Mouse (Mus musculus) megakaryocyte, embryonic 14.5 days (primary cell): ENCODE data around the gene Ctso.

Experiments used
- FLI1 ChIP-seq: IDR thresholded peaks from 2 replicates; pipeline ENCODE4 v1.6.1; 2012; ENCODE audit warnings: low read length, inconsistent platforms, mixed read lengths
- GATA1 ChIP-seq: IDR thresholded peaks from 3 replicates; pipeline ENCODE4 v1.6.1; 2012; ENCODE audit warnings: mixed read lengths, low read length, inconsistent platforms, borderline replicate concordance

DNA sequence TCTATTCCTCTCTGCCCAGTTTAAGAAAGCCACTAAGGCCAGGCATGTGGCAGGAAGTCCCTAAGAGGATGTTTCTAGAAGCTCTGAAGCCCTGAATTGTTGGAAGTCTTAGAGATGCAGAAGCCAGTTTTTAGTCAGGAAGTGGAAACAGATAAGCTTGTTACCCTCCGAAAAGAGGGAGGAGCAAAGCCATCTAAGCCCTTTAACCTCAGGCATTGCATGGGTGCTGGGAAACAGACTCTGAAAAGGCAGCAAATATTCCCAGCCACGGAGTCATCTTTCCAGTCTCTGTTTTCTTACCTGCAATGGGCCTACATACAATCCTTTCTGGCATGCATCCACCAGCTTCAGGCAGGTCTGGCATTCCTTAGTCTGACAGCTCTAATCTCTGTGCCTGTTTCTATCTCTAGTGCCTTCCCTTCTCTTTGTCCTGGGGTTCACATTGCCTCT is 57.3 kb downstream of the Ctso start:
- no peak for TF ChIP-seq GATA1
- TF ChIP-seq FLI1: no peak
